Mouse (Mus musculus) MEL (cell line): ENCODE data around the gene Cbl. TPM values are rescaled to one million over a fixed set of nuclear protein-coding genes. Genes with fewer than 3 reads are reported as not detected.

Experiments
- DNase-seq: peaks from one replicate; pipeline ENCODE4 v3.0.0; 2011; ENCODE audit warnings: low read depth, low spot score
- H3K27ac ChIP-seq: 2 replicates; pipeline ENCODE4 v1.5.1; 2012; ENCODE audit warnings: low read depth, mild to moderate bottlenecking, control low read depth, low read length, moderate library complexity; ENCODE audit not compliant: control insufficient read depth
- H3K27me3 ChIP-seq, 2 experiments: fragments of 150-350 bp in 1 of 2; sonication (generic) in 1 of 2; 2 replicates each; pipeline ENCODE4 v1.6.1; 2012; ENCODE audit warnings: low read length in 2 of 2, mild to moderate bottlenecking in 2 of 2, improper control_type of control experiment in 1 of 2, moderate library complexity in 1 of 2; ENCODE audit not compliant: insufficient read depth in 2 of 2, control insufficient read depth in 1 of 2
- H3K36me3 ChIP-seq, 2 experiments: 2 replicates each; pipeline ENCODE4 v1.6.1; 2012 to 2014; ENCODE audit warnings: low read length in 2 of 2, improper control_type of control experiment in 1 of 2, inconsistent platforms in 1 of 2, mild to moderate bottlenecking in 1 of 2; ENCODE audit not compliant: insufficient read depth in 2 of 2, control insufficient read depth in 1 of 2
- H3K4me1 ChIP-seq, 2 experiments: fragments of 150-350 bp in 1 of 2; sonication (generic) in 1 of 2; 2 replicates each; pipeline ENCODE4 v1.6.1; 2012; ENCODE audit warnings: low read length in 2 of 2, improper control_type of control experiment in 1 of 2, mild to moderate bottlenecking in 1 of 2; ENCODE audit not compliant: insufficient read depth in 2 of 2, control insufficient read depth in 1 of 2
- H3K4me3 ChIP-seq, 2 experiments: fragments of 150-350 bp in 1 of 2; sonication (generic) in 1 of 2; 2 replicates each; pipeline ENCODE4 v1.5.1; 2012; ENCODE audit warnings: low read depth in 2 of 2, low read length in 2 of 2, mild to moderate bottlenecking in 2 of 2, moderate library complexity in 2 of 2, control low read depth in 1 of 2, improper control_type of control experiment in 1 of 2; ENCODE audit not compliant: control insufficient read depth in 1 of 2, insufficient read depth in 1 of 2
- H3K79me2 ChIP-seq: 2 replicates; pipeline ENCODE4 v1.6.1; 2012; ENCODE audit warnings: mild to moderate bottlenecking, low read length, moderate library complexity; ENCODE audit not compliant: control insufficient read depth, poor library complexity, insufficient read depth
- H3K9ac ChIP-seq: 2 replicates; pipeline ENCODE4 v1.6.1; 2012; ENCODE audit warnings: low read depth, mild to moderate bottlenecking, control low read depth, low read length, moderate library complexity; ENCODE audit not compliant: control insufficient read depth, poor library complexity, severe bottlenecking
- H3K9me3 ChIP-seq: fragments of 150-350 bp; sonication (generic); replicated peaks from 2 replicates; pipeline ENCODE4 v1.6.1; 2012; ENCODE audit warnings: mild to moderate bottlenecking, low read length, improper control_type of control experiment, moderate library complexity; ENCODE audit not compliant: insufficient read depth
- CHD1 ChIP-seq: IDR thresholded peaks from 2 replicates; pipeline ENCODE4 v1.6.1; 2012; ENCODE audit warnings: low read depth, mild to moderate bottlenecking, inconsistent platforms, low read length, improper control_type of control experiment
- CHD2 ChIP-seq: IDR thresholded peaks from 2 replicates; pipeline ENCODE4 v1.6.1; 2011; ENCODE audit warnings: low read length, improper control_type of control experiment
- CTCF ChIP-seq, 3 experiments: IDR thresholded peaks in 2 of 3; conservative IDR thresholded peaks in 1 of 3; 2 replicates each; pipeline ENCODE4 v1.5.1; 2011 to 2012; ENCODE audit warnings: low read length in 3 of 3, low read depth in 2 of 3, mild to moderate bottlenecking in 2 of 3, improper control_type of control experiment in 1 of 3, inconsistent platforms in 1 of 3, mixed read lengths in 1 of 3, moderate library complexity in 1 of 3; ENCODE audit not compliant: control insufficient read depth in 1 of 3, insufficient read depth in 1 of 3, poor library complexity in 1 of 3, severe bottlenecking in 1 of 3
- E2F4 ChIP-seq: IDR thresholded peaks from 2 replicates; pipeline ENCODE4 v1.6.1; 2011; ENCODE audit warnings: low read depth, low read length, improper control_type of control experiment, borderline replicate concordance
- EP300 ChIP-seq, 2 experiments: IDR thresholded peaks; 2 replicates each; pipeline ENCODE4 v1.6.1; 2011; ENCODE audit warnings: improper control_type of control experiment in 2 of 2, low read length in 2 of 2, low read depth in 1 of 2, mild to moderate bottlenecking in 1 of 2
- GABPA ChIP-seq: IDR thresholded peaks from 2 replicates; pipeline ENCODE4 v1.6.1; 2012; ENCODE audit warnings: low read depth, mild to moderate bottlenecking, inconsistent platforms, low read length, improper control_type of control experiment, moderate library complexity
- JUND ChIP-seq: IDR thresholded peaks from 2 replicates; pipeline ENCODE4 v1.6.1; 2011; ENCODE audit warnings: low read depth, mild to moderate bottlenecking, improper control_type of control experiment, low read length
- MAZ ChIP-seq: IDR thresholded peaks from 2 replicates; pipeline ENCODE4 v1.6.1; 2012; ENCODE audit warnings: low read depth, mild to moderate bottlenecking, inconsistent platforms, low read length, improper control_type of control experiment
- MEF2A ChIP-seq: IDR thresholded peaks from 2 replicates; pipeline ENCODE4 v1.6.1; 2014; ENCODE audit warnings: low read depth, mild to moderate bottlenecking, inconsistent platforms, low read length, improper control_type of control experiment; ENCODE audit not compliant: poor library complexity, insufficient replicate concordance, severe bottlenecking; ENCODE audit errors: extremely low read depth
- MYB ChIP-seq: IDR thresholded peaks from 2 replicates; pipeline ENCODE4 v1.6.1; 2011; ENCODE audit warnings: mild to moderate bottlenecking, low read depth, low read length, improper control_type of control experiment
- MYC ChIP-seq: IDR thresholded peaks from 2 replicates; pipeline ENCODE4 v1.6.1; 2011; ENCODE audit warnings: low read depth, mild to moderate bottlenecking, low read length, improper control_type of control experiment, moderate library complexity
- NRF1 ChIP-seq: IDR thresholded peaks from 2 replicates; pipeline ENCODE4 v1.6.1; 2014; ENCODE audit warnings: low read depth, mild to moderate bottlenecking, inconsistent platforms, low read length, improper control_type of control experiment, moderate library complexity; ENCODE audit not compliant: poor library complexity, insufficient read depth, severe bottlenecking
- POLR2AphosphoS2 ChIP-seq: IDR thresholded peaks from 2 replicates; pipeline ENCODE4 v1.6.1; 2011; ENCODE audit warnings: low read length, improper control_type of control experiment
- RAD21 ChIP-seq: IDR thresholded peaks from 2 replicates; pipeline ENCODE4 v1.6.1; 2011; ENCODE audit warnings: mild to moderate bottlenecking, low read depth, low read length, improper control_type of control experiment
- RCOR1 ChIP-seq: IDR thresholded peaks from 2 replicates; pipeline ENCODE4 v1.6.1; 2012; ENCODE audit warnings: low read depth, mild to moderate bottlenecking, inconsistent platforms, low read length, improper control_type of control experiment
- SIN3A ChIP-seq: IDR thresholded peaks from 2 replicates; pipeline ENCODE4 v1.6.1; 2012; ENCODE audit warnings: low read length, improper control_type of control experiment, inconsistent platforms
- SMC3 ChIP-seq: IDR thresholded peaks from 2 replicates; pipeline ENCODE4 v1.6.1; 2011; ENCODE audit warnings: low read depth, low read length, improper control_type of control experiment
- TAL1 ChIP-seq: IDR thresholded peaks from 2 replicates; pipeline ENCODE4 v1.6.1; 2012; ENCODE audit warnings: mild to moderate bottlenecking, inconsistent platforms, low read length, moderate library complexity, mixed read lengths
- UBTF ChIP-seq: IDR thresholded peaks from 2 replicates; pipeline ENCODE4 v1.6.1; 2012; ENCODE audit warnings: low read depth, mild to moderate bottlenecking, inconsistent platforms, low read length, improper control_type of control experiment, moderate library complexity, borderline replicate concordance; ENCODE audit not compliant: insufficient read depth
- USF1 ChIP-seq: IDR thresholded peaks from 2 replicates; pipeline ENCODE4 v1.6.1; 2014; ENCODE audit warnings: low read depth, mild to moderate bottlenecking, inconsistent platforms, low read length, improper control_type of control experiment, moderate library complexity
- USF2 ChIP-seq, 2 experiments: IDR thresholded peaks; 2 replicates each; pipeline ENCODE4 v1.6.1; 2011 to 2012; ENCODE audit warnings: improper control_type of control experiment in 2 of 2, low read length in 2 of 2, borderline replicate concordance in 1 of 2, inconsistent platforms in 1 of 2, low read depth in 1 of 2, mild to moderate bottlenecking in 1 of 2; ENCODE audit not compliant: insufficient read depth in 1 of 2
- ZC3H11A ChIP-seq: IDR thresholded peaks from 2 replicates; pipeline ENCODE4 v1.6.1; 2012; ENCODE audit warnings: low read depth, mild to moderate bottlenecking, inconsistent platforms, low read length, improper control_type of control experiment
- ZKSCAN1 ChIP-seq: IDR thresholded peaks from 2 replicates; pipeline ENCODE4 v1.6.1; 2012; ENCODE audit warnings: low read depth, mild to moderate bottlenecking, inconsistent platforms, low read length, improper control_type of control experiment, moderate library complexity
- ZMIZ1 ChIP-seq: IDR thresholded peaks from 2 replicates; pipeline ENCODE4 v1.6.1; 2012; ENCODE audit warnings: low read depth, mild to moderate bottlenecking, inconsistent platforms, low read length, improper control_type of control experiment, moderate library complexity
- ZNF384 ChIP-seq: IDR thresholded peaks from 2 replicates; pipeline ENCODE4 v1.6.1; 2012; ENCODE audit warnings: low read depth, mild to moderate bottlenecking, inconsistent platforms, low read length, improper control_type of control experiment
- polyA plus RNA-seq, 2 experiments: library from polyadenylated mRNA; stranded (reverse) in 1 of 2; unstranded in 1 of 2; fragments of >175 nt in 1 of 2; fragments of >200 nt in 1 of 2; gene quantifications; 2 replicates each; pipeline versions ENCODE4 v1.2.1 to v1.2.4; 2012; ENCODE audit warnings: low replicate concordance in 2 of 2, low read depth in 1 of 2; ENCODE audit not compliant: insufficient read length in 2 of 2, insufficient read depth in 1 of 2, missing spikeins in 1 of 2
- total RNA-seq: library from RNA; depleted of rRNA; stranded (reverse); fragments of 300-350 nt; gene quantifications from 2 replicates; pipeline ENCODE4 v1.2.3, GENCODE M21; 2012

Gene Cbl
- total and polyA plus RNA-seq, 3 experiments = 9.1 to 41.1 (median 36.8) TPM

GRCm38 (mm10) chr9:44240911-44241310 lies 7.1 kb upstream of the Cbl start:
- Histone ChIP-seq H3K9me3 (no peaks in the 10 kb centered on the region), H3K36me3 (no peaks in the 10 kb centered on the region), H3K79me2 (no peaks in the 10 kb centered on the region), H3K4me1 (no peaks in the 10 kb centered on the region), H3K4me3 (no peak overlapping the region), H3K27ac (no peak overlapping the region), H3K9ac (no peak overlapping the region), H3K27me3 (no peaks in the 10 kb centered on the region)
- no peak for TF ChIP-seq ZNF384
- no peak for TF ChIP-seq E2F4
- TF ChIP-seq SMC3 = no peak
- no peak for TF ChIP-seq RCOR1
- TF ChIP-seq MYC = no peak
- no peak for TF ChIP-seq JUND
- no peak for DNase-seq

GRCm38 (mm10) chr9:44240399-44240798 lies 6.5 kb upstream of the Cbl start, which contains the start of gene Ccdc153:
Gene Ccdc153, plus strand, starts transcription at chr9:44240676.
- no peak within 1 kb of the TSS for H3K27ac ChIP-seq
- TF ChIP-seq CHD1 = no peak
- TF ChIP-seq MAZ = no peak
- TF ChIP-seq TAL1 = no peak
- no peak for TF ChIP-seq MYC
- no peak for TF ChIP-seq MEF2A
- TF ChIP-seq RAD21 = no peak
- TF ChIP-seq UBTF = no peak
- TF ChIP-seq, all 39 proteins: peak for 0
- peaks cover 0 to 1% of the 10 kb centered on the region in 2 experiments; a peak in 2 of 4 replicates for H3K36me3 ChIP-seq
- H3K4me1 ChIP-seq = no peaks in the 10 kb centered on the region
- H3K4me3 ChIP-seq = no peak within 1 kb of the TSS
- no peaks in the 10 kb centered on the region for H3K79me2 ChIP-seq
- no peak for DNase-seq
- no peak within 1 kb of the TSS for H3K9ac ChIP-seq
- H3K27me3 ChIP-seq = no peaks in the 10 kb centered on the region
- H3K9me3 ChIP-seq = no peaks in the 10 kb centered on the region

GRCm38 (mm10) chr9:44239447-44239846 lies 5.6 kb upstream of the Cbl start:
- DNase-seq = peak; percentile 73
- Histone ChIP-seq H3K36me3 (peaks cover 0 to 2% of the 10 kb centered on the region in 2 experiments; a peak in 2 of 4 replicates), H3K4me1 (no peaks in the 10 kb centered on the region), H3K79me2 (peaks cover 1% of the 10 kb centered on the region; the same call in 1 of the 2 replicates), H3K27ac (no peak overlapping the region), H3K9ac (no peak overlapping the region), H3K4me3 (no peak overlapping the region), H3K9me3 (no peaks in the 10 kb centered on the region), H3K27me3 (no peaks in the 10 kb centered on the region)
- TF ChIP-seq ZC3H11A = peak; percentile 66
- no peak for TF ChIP-seq POLR2AphosphoS2
- peak; percentile 86 to 87 (median 87) for TF ChIP-seq CTCF (IDR thresholded peaks at IDR 0.05 in 2 of 3, conservative IDR thresholded peaks at IDR 0.05 in 1 of 3; ENCODE audit: control insufficient read depth in 1 of 3, insufficient read depth in 1 of 3, low read depth in 2 of 3, low read length in 3 of 3, poor library complexity in 1 of 3, severe bottlenecking in 1 of 3)
- TF ChIP-seq UBTF = no peak
- no peak for TF ChIP-seq RCOR1
- no peak for TF ChIP-seq NRF1
- TF ChIP-seq SIN3A = no peak
- peak; percentile 78 for TF ChIP-seq RAD21
- no peak for TF ChIP-seq CHD2
- TF ChIP-seq ZKSCAN1 = no peak
- TF ChIP-seq USF2 (IDR thresholded peaks at IDR 0.05; ENCODE audit: borderline replicate concordance in 1 of 2, insufficient read depth in 1 of 2, low read depth in 1 of 2, low read length in 2 of 2) = no peak
- TF ChIP-seq MYB = no peak
- TF ChIP-seq USF1 = no peak
- no peak for TF ChIP-seq MYC
- TF ChIP-seq GABPA = no peak
- no peak for TF ChIP-seq EP300 (IDR thresholded peaks at IDR 0.05; ENCODE audit: low read depth in 1 of 2, low read length in 2 of 2)
- peak; percentile 84 for TF ChIP-seq SMC3
- no peak for TF ChIP-seq ZMIZ1
- TF ChIP-seq ZNF384 = peak; percentile 18; the same call in 1 of the 2 replicates
